In the genomic region with DNA sequence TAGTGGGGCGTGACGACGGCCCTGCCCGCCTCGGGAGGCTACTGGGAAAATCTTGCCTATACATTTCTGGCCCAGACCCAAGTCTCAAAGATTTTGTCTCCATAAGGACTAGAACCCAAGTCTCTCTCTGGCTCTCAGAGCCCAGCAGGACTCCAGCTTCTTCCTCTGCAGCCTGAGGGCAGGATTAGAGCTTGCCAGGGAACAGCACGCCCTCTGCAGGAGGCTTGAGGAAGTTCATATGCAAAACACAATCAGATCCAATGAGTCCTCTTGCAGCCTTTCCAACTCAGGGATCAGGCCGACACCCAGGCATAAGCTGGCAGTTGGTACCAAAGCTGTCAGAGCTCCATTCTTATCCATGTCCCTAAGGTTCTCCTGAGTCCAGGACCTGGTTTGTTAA, we compare ENCODE assay signal across 11 mouse cellular contexts.
DNase-seq lines count a peak whose midpoint lies in the region; ATAC-seq and TF ChIP-seq lines count a peak whose summit lies in the region.
"Had no signal": no experiment of that assay in that cellular context is flagged by ENCODE, and none has a peak within 500 bp of the region (broad histone marks: within the 10 kb centered on the region; RNA-seq: fewer than 3 reads in every experiment).

No protein-coding gene starts in this region.

- WGBS in forebrain, embryonic 14.5 days: 16% methylated on average over 7 of the region's 7 CpGs
- 40% methylated on average over 7 of the region's 7 CpGs for WGBS in forebrain, embryonic 12.5 days
- 65% methylated on average over 7 of the region's 7 CpGs for WGBS in liver, embryonic 14.5 days (ENCODE audit: insufficient replicate concordance)
- WGBS in liver, embryonic 12.5 days (ENCODE audit: insufficient replicate concordance): 60% methylated on average over 7 of the region's 7 CpGs

- H3K36me3 ChIP-seq in forebrain, embryonic 14.5 days (ENCODE audit: control insufficient read depth, insufficient read depth, low read length): no peaks in the 10 kb centered on the region
- no peaks in the 10 kb centered on the region for H3K36me3 ChIP-seq in forebrain, embryonic 12.5 days (replicated peaks)
- no peaks in the 10 kb centered on the region for H3K36me3 ChIP-seq in liver, embryonic 14.5 days (replicated peaks; ENCODE audit: control insufficient read depth, insufficient read depth, low read depth)
- H3K36me3 ChIP-seq in liver, embryonic 12.5 days: no peaks in the 10 kb centered on the region
- H3K36me3 ChIP-seq: limb, embryonic 15.5 days; midbrain, embryonic 12.5 days had no signal

- DNase-seq in forebrain, embryonic 14.5 days (ENCODE audit: low spot score): peak; percentile 25
- DNase-seq in liver, embryonic 14.5 days (ENCODE audit: low read depth in 3 of 3, low spot score in 3 of 3): no peak
- DNase-seq in MEL-GATA-1-ER (ENCODE audit: extremely low read depth, low read depth) (peak; percentile 7), MN1 (ENCODE audit: low spot score) (no peak)
- peak; percentile 40 for DNase-seq in forelimb bud, embryonic 11.5 days (ENCODE audit: low read depth, low spot score)
- no peak for DNase-seq in heart, adult 8-10 months (ENCODE audit: low spot score)
- DNase-seq: gastrocnemius, postnatal 14 days had no signal

- no peaks in the 10 kb centered on the region for H3K27me3 ChIP-seq in forebrain, embryonic 14.5 days (replicated peaks; ENCODE audit: control insufficient read depth, insufficient read depth, low read length)
- peaks cover 9% of the 10 kb centered on the region; the same call in 1 of the 2 replicates for H3K27me3 ChIP-seq in forebrain, embryonic 12.5 days
- no peaks in the 10 kb centered on the region for H3K27me3 ChIP-seq in liver, embryonic 14.5 days (ENCODE audit: control insufficient read depth, insufficient read depth, low read length)
- peaks cover 47% of the 10 kb centered on the region for H3K27me3 ChIP-seq in liver, embryonic 12.5 days (replicated peaks)
- H3K27me3 ChIP-seq: limb, embryonic 15.5 days had no signal

- peaks cover 19% of the 10 kb centered on the region for H3K4me1 ChIP-seq in forebrain, embryonic 14.5 days (ENCODE audit: control insufficient read depth, insufficient read depth, low read length)
- H3K4me1 ChIP-seq in forebrain, embryonic 12.5 days: peaks cover 9% of the 10 kb centered on the region
- H3K4me1 ChIP-seq in liver, embryonic 14.5 days (replicated peaks; ENCODE audit: control insufficient read depth in 2 of 2, insufficient read depth in 2 of 2, low read length in 1 of 2): peaks cover 0 to 3% of the 10 kb centered on the region in 2 experiments; a peak in 2 of 4 replicates
- peaks cover 4% of the 10 kb centered on the region for H3K4me1 ChIP-seq in liver, embryonic 12.5 days

- H3K4me2 ChIP-seq in forebrain, embryonic 14.5 days (ENCODE audit: low read length): no peak overlapping the region
- H3K4me2 ChIP-seq in forebrain, embryonic 12.5 days: no peak overlapping the region
- no peak overlapping the region for H3K4me2 ChIP-seq in liver, embryonic 14.5 days (ENCODE audit: low read depth)
- H3K4me2 ChIP-seq in liver, embryonic 12.5 days: no peak overlapping the region
- H3K4me2 ChIP-seq: limb, embryonic 15.5 days; midbrain, embryonic 12.5 days had no signal

- H3K9me3 ChIP-seq in forebrain, embryonic 14.5 days (replicated peaks; ENCODE audit: control insufficient read depth, low read length): no peaks in the 10 kb centered on the region
- no peaks in the 10 kb centered on the region for H3K9me3 ChIP-seq in forebrain, embryonic 12.5 days
- no peaks in the 10 kb centered on the region for H3K9me3 ChIP-seq in liver, embryonic 14.5 days (ENCODE audit: control insufficient read depth, low read length)
- H3K9me3 ChIP-seq in liver, embryonic 12.5 days (replicated peaks): no peaks in the 10 kb centered on the region
- H3K9me3 ChIP-seq: limb, embryonic 15.5 days; midbrain, embryonic 12.5 days had no signal

- no peak overlapping the region for H3K4me3 ChIP-seq in forebrain, embryonic 14.5 days (ENCODE audit: low read depth, low read length)
- H3K4me3 ChIP-seq in forebrain, embryonic 12.5 days (replicated peaks): no peak overlapping the region
- H3K4me3 ChIP-seq in liver, embryonic 14.5 days (ENCODE audit: insufficient read depth in 1 of 2, low read depth in 2 of 2, low read length in 2 of 2): no peak overlapping the region
- H3K4me3 ChIP-seq in liver, embryonic 12.5 days: no peak overlapping the region
- H3K4me3 ChIP-seq: limb, embryonic 15.5 days; midbrain, embryonic 12.5 days had no signal

- H3K9ac ChIP-seq in forebrain, embryonic 14.5 days (ENCODE audit: low read length): no peak overlapping the region
- no peak overlapping the region for H3K9ac ChIP-seq in forebrain, embryonic 12.5 days
- H3K9ac ChIP-seq in liver, embryonic 14.5 days (replicated peaks): no peak overlapping the region
- H3K9ac ChIP-seq in liver, embryonic 12.5 days: no peak overlapping the region
- H3K9ac ChIP-seq: limb, embryonic 15.5 days; midbrain, embryonic 12.5 days had no signal

- no peak for ATAC-seq in forebrain, embryonic 14.5 days
- no peak for ATAC-seq in forebrain, embryonic 12.5 days (ENCODE audit: low FRiP score)
- ATAC-seq in liver, embryonic 14.5 days (ENCODE audit: insufficient read depth): no peak
- ATAC-seq in liver, embryonic 12.5 days: no peak

- TF ChIP-seq EP300 in liver, embryonic 14.5 days (IDR thresholded peaks at IDR 0.05; ENCODE audit: low read depth): no peak

- peak; percentile 69 for TF ChIP-seq CTCF in liver, embryonic 14.5 days (IDR thresholded peaks at IDR 0.05; ENCODE audit: low read depth)

- no peak overlapping the region for H3K27ac ChIP-seq in forebrain, embryonic 14.5 days (ENCODE audit: low read depth, low read length)
- H3K27ac ChIP-seq in forebrain, embryonic 12.5 days: no peak overlapping the region
- no peak overlapping the region for H3K27ac ChIP-seq in liver, embryonic 14.5 days
- H3K27ac ChIP-seq in liver, embryonic 12.5 days: no peak overlapping the region
- H3K27ac ChIP-seq: limb, embryonic 15.5 days; midbrain, embryonic 12.5 days had no signal

Comparison
In these comparisons a context has a peak if more than half of its experiments do, and no peak if none do; other contexts are left out.
1. DNase-seq: peak in forebrain, embryonic 14.5 days (single experiment), MEL-GATA-1-ER (single experiment) and forelimb bud, embryonic 11.5 days (single experiment); none in liver, embryonic 14.5 days (0 of 3), heart, adult 8-10 months (single experiment) and MN1 (single experiment).